Mouse (Mus musculus) CH12.LX (cell line): ENCODE data around the gene Mdfi. TPM values are rescaled to one million over a fixed set of nuclear protein-coding genes. Genes with fewer than 3 reads are reported as not detected.

Source experiments
- DNase-seq: peaks from one replicate; pipeline ENCODE4 v3.0.0-alpha.2; 2013; ENCODE audit errors: extremely low read depth
- H3K27ac ChIP-seq: 2 replicates; pipeline ENCODE4 v1.5.1; 2012; ENCODE audit warnings: low read depth, mild to moderate bottlenecking, control low read depth, moderate library complexity; ENCODE audit not compliant: insufficient read depth
- H3K27me3 ChIP-seq: replicated peaks from 2 replicates; pipeline ENCODE3; 2012; ENCODE audit warnings: inconsistent platforms
- H3K36me3 ChIP-seq, 2 experiments: replicated peaks in 1 of 2; 2 replicates each; pipeline versions ENCODE3 to v1.6.1; 2012; ENCODE audit warnings: inconsistent platforms in 1 of 2, low read length in 1 of 2, mild to moderate bottlenecking in 1 of 2, mixed read lengths in 1 of 2, moderate library complexity in 1 of 2; ENCODE audit not compliant: control insufficient read depth in 1 of 2, insufficient read depth in 1 of 2
- H3K4me1 ChIP-seq, 2 experiments: 2 replicates each; pipeline ENCODE4 v1.6.1; 2012; ENCODE audit warnings: inconsistent platforms in 1 of 2, moderate library complexity in 1 of 2; ENCODE audit not compliant: insufficient read depth in 2 of 2, control insufficient read depth in 1 of 2
- H3K4me2 ChIP-seq: 2 replicates; pipeline ENCODE4 v1.6.1; 2012; ENCODE audit warnings: low read depth, mild to moderate bottlenecking, control low read depth; ENCODE audit not compliant: poor library complexity, insufficient read depth, severe bottlenecking
- H3K4me3 ChIP-seq, 3 experiments: fragments of 150-350 bp in 1 of 3; sonication (generic) in 1 of 3; replicated peaks in 1 of 3; 2 replicates each; pipeline versions ENCODE3 to v1.5.1; 2011 to 2012; ENCODE audit warnings: low read depth in 2 of 3, low read length in 2 of 3, mild to moderate bottlenecking in 2 of 3, moderate library complexity in 2 of 3, control low read depth in 1 of 3, improper control_type of control experiment in 1 of 3, inconsistent platforms in 1 of 3, mixed read lengths in 1 of 3; ENCODE audit not compliant: poor library complexity in 1 of 3
- H3K79me2 ChIP-seq: replicated peaks from 2 replicates; pipeline ENCODE4 v1.6.1; 2012; ENCODE audit warnings: mild to moderate bottlenecking, moderate library complexity; ENCODE audit not compliant: control insufficient read depth, poor library complexity, insufficient read depth, severe bottlenecking; ENCODE audit errors: extremely low read depth
- H3K9ac ChIP-seq: 2 replicates; pipeline ENCODE4 v1.6.1; 2012; ENCODE audit warnings: low read depth, mild to moderate bottlenecking, control low read depth, moderate library complexity; ENCODE audit not compliant: insufficient read depth
- H3K9me3 ChIP-seq: replicated peaks from 2 replicates; pipeline ENCODE3; 2012; ENCODE audit warnings: low read length, inconsistent platforms, mixed read lengths
- BHLHE40 ChIP-seq: IDR thresholded peaks from 2 replicates; pipeline ENCODE4 v1.6.1; 2011; ENCODE audit warnings: mild to moderate bottlenecking, low read depth, low read length, improper control_type of control experiment
- CHD1 ChIP-seq: IDR thresholded peaks from 2 replicates; pipeline ENCODE4 v1.6.1; 2012; ENCODE audit warnings: low read depth, low read length, improper control_type of control experiment, inconsistent platforms
- CHD2 ChIP-seq: IDR thresholded peaks from 2 replicates; pipeline ENCODE4 v1.6.1; 2011; ENCODE audit warnings: low read length, improper control_type of control experiment
- E2F4 ChIP-seq: IDR thresholded peaks from 2 replicates; pipeline ENCODE4 v1.6.1; 2011; ENCODE audit warnings: low read depth, low read length, improper control_type of control experiment; ENCODE audit not compliant: insufficient replicate concordance
- ELF1 ChIP-seq: IDR thresholded peaks from 2 replicates; pipeline ENCODE4 v1.6.1; 2014; ENCODE audit warnings: low read depth, mild to moderate bottlenecking, inconsistent platforms, low read length, improper control_type of control experiment
- EP300 ChIP-seq: IDR thresholded peaks from 2 replicates; pipeline ENCODE4 v1.6.1; 2011; ENCODE audit warnings: low read length, improper control_type of control experiment
- HCFC1 ChIP-seq: IDR thresholded peaks from 2 replicates; pipeline ENCODE4 v1.6.1; 2012; ENCODE audit warnings: low read depth, mild to moderate bottlenecking, inconsistent platforms, low read length, improper control_type of control experiment
- JUN ChIP-seq: IDR thresholded peaks from 2 replicates; pipeline ENCODE4 v1.6.1; 2011; ENCODE audit warnings: low read depth, mild to moderate bottlenecking, low read length, improper control_type of control experiment, moderate library complexity; ENCODE audit not compliant: insufficient read depth
- JUND ChIP-seq: conservative IDR thresholded peaks from 2 replicates; pipeline ENCODE4 v1.6.1; 2011; ENCODE audit warnings: low read depth, low read length, improper control_type of control experiment
- MAFK ChIP-seq: IDR thresholded peaks from 2 replicates; pipeline ENCODE4 v1.6.1; 2011; ENCODE audit warnings: low read length, improper control_type of control experiment; ENCODE audit not compliant: insufficient replicate concordance
- MEF2A ChIP-seq: IDR thresholded peaks from 2 replicates; pipeline ENCODE4 v1.6.1; 2014; ENCODE audit warnings: low read depth, mild to moderate bottlenecking, inconsistent platforms, low read length, improper control_type of control experiment, borderline replicate concordance
- MXI1 ChIP-seq: IDR thresholded peaks from 2 replicates; pipeline ENCODE4 v1.6.1; 2011; ENCODE audit warnings: mild to moderate bottlenecking, low read depth, low read length, improper control_type of control experiment
- MYC ChIP-seq: IDR thresholded peaks from 2 replicates; pipeline ENCODE4 v1.6.1; 2011; ENCODE audit warnings: low read depth, mild to moderate bottlenecking, improper control_type of control experiment, low read length
- NELFE ChIP-seq: IDR thresholded peaks from 2 replicates; pipeline ENCODE4 v1.6.1; 2011; ENCODE audit warnings: low read depth, low read length, improper control_type of control experiment
- NRF1 ChIP-seq: IDR thresholded peaks from 2 replicates; pipeline ENCODE4 v1.6.1; 2014; ENCODE audit warnings: low read depth, mild to moderate bottlenecking, inconsistent platforms, low read length, improper control_type of control experiment, moderate library complexity
- PAX5 ChIP-seq: IDR thresholded peaks from 2 replicates; pipeline ENCODE4 v1.6.1; 2012; ENCODE audit warnings: low read length, inconsistent platforms, mixed read lengths
- POLR2A ChIP-seq: IDR thresholded peaks from 2 replicates; pipeline ENCODE4 v1.6.1; 2011; ENCODE audit warnings: low read depth, mild to moderate bottlenecking, improper control_type of control experiment, low read length
- RCOR1 ChIP-seq: conservative IDR thresholded peaks from 2 replicates; pipeline ENCODE4 v1.6.1; 2012; ENCODE audit warnings: low read depth, mild to moderate bottlenecking, inconsistent platforms, low read length, improper control_type of control experiment
- TCF12 ChIP-seq: IDR thresholded peaks from 2 replicates; pipeline ENCODE4 v1.6.1; 2014; ENCODE audit warnings: low read depth, mild to moderate bottlenecking, inconsistent platforms, low read length, improper control_type of control experiment
- USF2 ChIP-seq: conservative IDR thresholded peaks from 2 replicates; pipeline ENCODE4 v1.6.1; 2011; ENCODE audit warnings: low read depth, low read length, improper control_type of control experiment
- ZMIZ1 ChIP-seq: IDR thresholded peaks from 2 replicates; pipeline ENCODE4 v1.6.1; 2012; ENCODE audit warnings: low read depth, mild to moderate bottlenecking, inconsistent platforms, low read length, improper control_type of control experiment
- dilution Hi-C: fragments of 300-500 bp; cut with MboI; formaldehyde crosslinking; loops from 2 replicates; pipeline ENCODE4 v1.14.3; 2020; ENCODE audit warnings: low sequenced_read_pairs; ENCODE audit not compliant: extremely low pct_unique_long_range_greater_than_20kb, extremely low pct_ligation_motif_present
- in situ Hi-C: fragments of 300-500 bp; cut with MboI; formaldehyde crosslinking; loops from 3 replicates; pipeline ENCODE4 v1.14.3; 2019; ENCODE audit warnings: low sequenced_read_pairs, low pct_ligation_motif_present, low pct_unique_long_range_greater_than_20kb, mixed read lengths
- polyA plus RNA-seq: library from polyadenylated mRNA; unstranded; fragments of >175 nt; gene quantifications from 2 replicates; pipeline ENCODE4 v1.2.1, GENCODE M21; 2012; ENCODE audit warnings: low read depth; ENCODE audit not compliant: insufficient read length
- total RNA-seq, 2 experiments: library from RNA; depleted of rRNA; stranded (reverse); fragments of 300-350 nt in 1 of 2; fragments of >200 nt in 1 of 2; gene quantifications; 2 replicates each; pipeline ENCODE4 v1.2.3; 2012 to 2014

Mdfi gene
- total and polyA plus RNA-seq, 3 experiments = 0.30 to 0.35 TPM; not detected in 1

DNA sequence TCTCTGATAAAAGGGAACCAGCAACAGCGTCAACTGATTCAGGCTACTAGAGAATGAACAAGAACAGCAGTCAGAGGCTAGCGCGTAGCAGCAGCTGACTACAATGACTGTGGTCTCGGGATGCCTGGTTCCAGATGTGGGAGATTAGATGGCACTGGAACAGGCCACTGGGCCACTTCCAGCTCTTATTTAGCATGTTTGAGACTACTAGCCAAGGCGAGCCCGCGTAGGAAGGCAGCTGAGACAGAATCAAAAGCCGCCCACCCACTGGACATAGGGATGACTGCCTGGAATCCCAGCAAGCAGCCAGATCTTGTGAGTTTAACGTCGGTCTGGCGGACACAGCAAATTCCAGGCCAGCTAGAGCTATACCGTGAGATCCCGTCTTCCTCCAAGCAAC is 46.8 kb upstream of the Mdfi start:
- Histone ChIP-seq H3K27me3 (no peaks in the 10 kb centered on the region), H3K4me3 (no peak overlapping the region), H3K79me2 (no peaks in the 10 kb centered on the region), H3K9ac (no peak overlapping the region), H3K36me3 (peaks cover 43 to 94% of the 10 kb centered on the region in 2 experiments), H3K4me2 (no peak overlapping the region), H3K9me3 (no peaks in the 10 kb centered on the region), H3K4me1 (peaks cover 0 to 62% of the 10 kb centered on the region in 2 experiments; a peak in 2 of 4 replicates), H3K27ac (no peak overlapping the region)
- dilution Hi-C loops = no loop called here
- in situ Hi-C loops = no loop called here
- no peak for DNase-seq
- TF ChIP-seq TCF12 (no peak), MXI1 (no peak), EP300 (no peak), CHD2 (no peak), PAX5 (no peak), POLR2A (no peak), MEF2A (no peak), BHLHE40 (no peak), USF2 (no peak), ZMIZ1 (no peak), NRF1 (no peak), JUND (no peak), MYC (no peak), NELFE (no peak), CHD1 (no peak), RCOR1 (no peak), ELF1 (no peak), E2F4 (no peak), HCFC1 (no peak), MAFK (no peak)

DNA sequence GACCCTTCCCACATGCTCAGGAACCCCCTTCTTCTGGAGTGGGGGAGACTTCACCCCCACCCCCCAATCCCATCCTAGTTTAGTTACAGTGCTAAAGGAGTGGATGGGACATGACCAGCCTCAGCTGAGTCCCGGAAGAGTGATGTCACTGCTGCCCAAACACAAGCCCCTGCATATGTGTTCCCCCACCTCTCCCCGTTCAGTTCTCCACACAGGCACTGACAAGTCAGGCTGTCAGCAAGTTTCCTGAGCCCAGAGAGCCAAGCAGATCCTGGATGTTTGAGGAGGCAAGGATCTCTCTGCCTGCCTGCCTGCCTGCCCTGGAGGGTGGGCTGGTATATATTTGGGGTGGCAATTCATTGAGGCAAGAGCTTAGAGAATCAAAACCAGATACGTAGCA is 44.7 kb upstream of the Mdfi start:
- in situ Hi-C loops (no loop called here), dilution Hi-C loops (no loop called here)
- peaks cover 0 to 68% of the 10 kb centered on the region in 2 experiments; a peak in 2 of 4 replicates for H3K4me1 ChIP-seq
- no peak for DNase-seq
- no peak for TF ChIP-seq JUN
- H3K9ac ChIP-seq = no peak overlapping the region
- H3K4me3 ChIP-seq = no peak overlapping the region
- no peaks in the 10 kb centered on the region for H3K9me3 ChIP-seq
- no peaks in the 10 kb centered on the region for H3K27me3 ChIP-seq
- no peak overlapping the region for H3K27ac ChIP-seq
- no peaks in the 10 kb centered on the region for H3K79me2 ChIP-seq
- H3K36me3 ChIP-seq = peaks cover 59 to 97% of the 10 kb centered on the region in 2 experiments
- no peak overlapping the region for H3K4me2 ChIP-seq
